Mouse (Mus musculus) yolk sac, embryonic 10.5 days (tissue): ENCODE measurements around the gene Gm27027.

Source experiments
- DNase-seq: peaks from one replicate; pipeline ENCODE4 v3.0.0-alpha.2; 2017; ENCODE audit warnings: low spot score

The Gm27027 gene

DNA sequence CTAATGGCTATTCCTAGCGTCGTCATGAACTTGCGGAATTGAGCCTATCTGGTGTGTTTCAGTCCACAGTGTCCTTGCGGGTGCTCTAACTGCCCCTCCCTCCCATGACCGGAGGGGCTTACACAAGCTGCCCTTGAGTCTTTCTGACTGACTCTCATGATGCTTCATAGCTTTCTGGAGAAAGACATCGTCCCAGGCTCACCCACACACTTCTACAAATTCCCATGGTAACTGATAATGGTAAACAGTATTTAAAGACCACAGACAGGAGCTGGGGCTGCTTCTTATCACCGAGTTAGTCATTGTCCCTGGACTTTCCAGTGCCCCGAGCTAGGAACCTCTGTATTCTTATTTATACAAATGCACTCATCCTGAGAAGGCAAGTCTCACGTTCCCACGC is 67.3 kb downstream of the Gm27027 start:
- no peak for DNase-seq

DNA sequence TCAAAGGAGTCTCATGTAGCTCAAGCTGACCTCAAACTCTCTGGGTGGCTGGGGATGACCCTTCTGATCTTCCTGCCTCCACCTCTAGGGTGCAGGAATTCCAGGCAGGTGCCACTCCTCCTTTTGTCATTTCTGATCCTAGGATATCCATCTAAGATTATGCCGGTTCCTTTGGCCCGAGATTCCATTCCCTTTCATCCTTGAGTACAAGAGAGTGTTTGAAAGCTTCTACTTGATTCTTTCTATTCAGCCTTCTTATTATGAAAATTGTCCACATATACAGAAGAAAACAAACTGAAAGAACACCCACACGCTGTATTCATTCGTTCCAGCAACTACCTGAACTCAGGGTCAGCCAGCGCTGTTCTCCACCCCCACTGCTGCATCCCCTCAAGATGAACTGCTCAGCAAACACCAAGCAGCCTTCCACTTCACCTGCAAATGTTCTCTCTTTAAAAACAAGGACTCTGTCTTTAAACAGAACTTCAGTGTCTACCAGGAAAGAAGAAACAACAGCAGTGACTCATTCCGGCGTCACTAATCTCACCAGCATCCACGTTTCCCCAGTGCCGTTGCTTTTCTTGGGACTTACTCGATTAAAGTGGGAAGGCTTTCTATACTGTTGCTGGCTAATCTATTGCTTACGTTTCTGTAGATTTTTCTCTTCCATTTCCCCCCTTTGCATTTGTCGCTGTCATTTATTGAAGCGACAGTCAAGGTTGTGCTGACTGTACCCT is 68.3 kb downstream of the Gm27027 start:
- no peak for DNase-seq

DNA sequence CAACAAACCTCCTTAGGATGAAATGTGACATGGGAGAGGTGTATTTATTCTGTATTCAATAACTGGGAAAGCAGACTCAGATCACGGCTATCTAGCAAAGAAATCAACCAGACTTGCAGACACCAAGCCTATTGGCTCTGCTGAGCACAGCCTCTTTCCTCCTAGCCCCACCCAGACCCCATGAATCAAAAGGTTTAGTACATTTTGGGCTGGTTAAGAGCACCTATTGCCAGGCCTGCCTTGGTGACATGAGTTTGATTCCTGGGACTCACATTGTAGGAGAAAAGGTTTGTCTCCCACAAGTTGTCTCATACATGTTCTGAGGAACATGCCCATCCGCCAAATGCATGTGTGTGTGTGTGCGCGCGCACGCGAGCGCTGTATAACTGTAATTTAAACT is 70.0 kb downstream of the Gm27027 start:
- DNase-seq = no peak

DNA sequence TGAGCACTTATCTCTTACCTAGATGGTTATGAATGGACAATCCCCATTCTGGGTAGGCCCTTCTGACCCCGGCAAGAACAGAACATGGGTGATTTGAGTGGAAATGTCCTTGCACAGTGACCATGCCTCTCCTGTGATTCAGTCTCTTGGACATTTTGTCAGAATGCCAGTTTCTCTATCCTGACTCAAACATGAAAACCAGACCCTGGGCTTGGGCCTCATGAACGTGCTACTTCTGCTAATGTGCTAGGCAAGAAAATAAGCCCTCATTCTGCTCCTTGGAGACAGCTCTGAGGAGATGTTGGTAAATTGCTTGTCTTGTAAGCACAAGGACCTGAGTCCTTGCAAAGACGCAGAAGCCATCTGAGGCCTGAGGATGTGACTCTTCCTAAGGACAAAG is 77.1 kb downstream of the Gm27027 start:
- DNase-seq = no peak

DNA sequence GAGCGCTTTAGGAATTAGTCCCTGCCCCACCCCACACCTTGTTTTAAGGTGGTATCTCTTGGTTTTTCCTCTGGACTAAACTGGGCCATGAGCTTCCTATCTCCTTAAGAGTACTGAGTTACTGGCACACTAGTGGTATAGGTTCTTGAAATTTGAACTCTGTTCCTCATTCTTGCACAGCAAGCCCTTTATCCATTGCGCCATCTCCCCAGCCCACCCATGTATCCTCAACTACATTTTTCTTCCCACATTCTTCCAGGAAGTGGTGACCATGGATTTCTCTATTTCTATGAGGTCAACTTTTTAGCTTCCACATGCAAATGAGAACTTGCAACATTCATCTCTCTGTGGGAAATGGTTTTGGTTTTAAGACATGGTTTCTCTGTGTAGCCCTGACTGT is 82.6 kb downstream of the Gm27027 start:
- no peak for DNase-seq

DNA sequence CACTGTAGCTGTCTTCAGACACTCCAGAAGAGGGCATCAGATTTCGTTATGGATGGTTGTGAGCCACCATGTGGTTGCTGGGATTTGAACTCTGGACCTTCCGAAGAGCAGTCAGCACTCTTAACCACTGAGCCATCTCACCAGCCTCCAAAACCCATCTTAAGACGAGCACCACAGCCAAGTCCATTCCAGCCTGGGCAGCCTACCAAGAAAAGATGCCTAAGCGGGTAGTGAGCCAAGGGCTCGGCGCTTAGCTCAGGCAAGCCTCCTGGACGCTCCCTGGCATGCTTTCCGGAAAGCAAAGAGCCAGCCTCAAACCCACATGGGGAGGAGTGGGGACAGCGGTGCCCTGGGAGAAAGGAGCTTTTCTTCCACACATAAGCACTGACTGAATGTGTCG is 84.2 kb downstream of the Gm27027 start:
- no peak for DNase-seq

DNA sequence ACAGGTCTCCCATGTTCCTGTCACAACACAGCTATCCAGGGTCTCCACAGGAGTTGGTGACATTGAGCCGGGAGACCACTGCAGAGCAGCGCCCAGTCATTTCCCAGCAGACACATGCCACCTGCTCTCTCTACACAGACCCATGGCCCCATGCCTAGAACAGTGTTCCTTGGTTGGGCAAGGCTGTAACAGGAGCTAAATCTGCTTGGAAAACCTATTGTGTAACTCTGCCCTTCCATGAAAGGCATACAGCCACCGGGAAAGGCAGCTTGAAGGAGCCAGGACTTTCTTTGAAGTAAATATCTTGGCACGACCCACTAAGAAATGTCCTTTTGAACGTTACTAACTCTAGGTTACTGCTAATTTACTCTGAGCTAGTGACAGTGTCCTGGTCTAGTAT is 86.4 kb downstream of the Gm27027 start:
- DNase-seq = no peak

DNA sequence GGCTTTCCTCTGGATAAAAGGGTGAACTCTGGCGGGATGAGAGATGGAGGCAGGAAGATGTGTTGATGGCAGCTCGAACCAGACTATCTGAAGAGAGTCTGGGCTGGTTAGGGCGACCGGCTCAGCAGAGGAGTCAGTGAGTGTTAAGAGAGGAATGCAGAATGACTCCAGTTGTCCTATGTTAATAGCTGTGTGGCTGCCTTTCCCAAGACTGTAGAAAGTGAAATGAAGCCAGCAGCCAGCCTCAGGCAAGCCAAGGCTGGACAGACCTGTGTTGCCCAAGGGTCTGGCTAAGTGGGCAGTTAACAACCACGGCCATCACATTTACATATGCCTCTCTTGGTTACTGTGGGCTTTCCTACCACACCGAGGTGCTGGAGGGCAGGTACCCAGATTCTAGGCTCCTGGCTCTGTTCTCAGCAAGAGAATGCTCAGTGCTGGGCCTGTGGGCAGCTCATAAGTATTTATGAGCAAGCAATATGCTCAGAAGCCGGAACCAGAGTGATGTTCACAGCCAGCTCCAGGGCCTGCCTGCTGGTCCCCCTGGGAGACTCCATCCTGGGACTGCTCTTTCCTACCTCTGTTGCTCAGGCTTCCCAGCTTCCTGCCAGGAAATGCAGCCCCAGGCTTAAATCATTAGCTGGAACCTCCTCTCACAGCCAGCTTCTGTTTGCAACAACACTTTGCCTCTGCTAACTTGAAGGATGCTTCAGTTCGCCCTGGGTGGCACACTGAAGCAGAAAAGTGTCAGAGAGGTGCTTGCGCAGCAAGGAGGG is 88.4 kb downstream of the Gm27027 start:
- no peak for DNase-seq
